Mouse (Mus musculus) heart, embryonic 15.5 days (tissue): Measurements from ENCODE around the gene Zfp606. TPM values are rescaled to one million over a fixed set of nuclear protein-coding genes. Genes with fewer than 3 reads are reported as not detected.

Experiments
- ATAC-seq: fragments of 200-750 bp; cut with Nextera tagmentation; replicated peaks from 2 replicates; pipeline ENCODE4 v1.8.0; 2017; ENCODE audit warnings: low read depth, moderate TSS enrichment; ENCODE audit not compliant: insufficient number of reproducible peaks, insufficient read depth, low FRiP score
- H3K27ac ChIP-seq: fragments of 300-500 bp; sonication (generic); 2 replicates; pipeline ENCODE4 v1.5.1; 2015; ENCODE audit warnings: mild to moderate bottlenecking, inconsistent platforms
- H3K27me3 ChIP-seq: fragments of 300-500 bp; sonication (generic); 2 replicates; pipeline ENCODE4 v1.6.1; 2015; ENCODE audit warnings: inconsistent platforms
- H3K36me3 ChIP-seq: fragments of 300-500 bp; sonication (generic); 2 replicates; pipeline ENCODE4 v1.6.1; 2015; ENCODE audit warnings: mild to moderate bottlenecking, inconsistent platforms
- H3K4me1 ChIP-seq: fragments of 300-500 bp; sonication (generic); replicated peaks from 2 replicates; pipeline ENCODE4 v1.6.1; 2015; ENCODE audit warnings: inconsistent platforms
- H3K4me2 ChIP-seq: fragments of 300-500 bp; sonication (generic); 2 replicates; pipeline ENCODE4 v1.6.1; 2015; ENCODE audit warnings: inconsistent platforms, mild to moderate bottlenecking, moderate library complexity
- H3K4me3 ChIP-seq: fragments of 300-500 bp; sonication (generic); 2 replicates; pipeline ENCODE4 v1.5.1; 2015; ENCODE audit warnings: mild to moderate bottlenecking, inconsistent platforms
- H3K9ac ChIP-seq: fragments of 300-500 bp; sonication (generic); 2 replicates; pipeline ENCODE4 v1.6.1; 2015; ENCODE audit warnings: mild to moderate bottlenecking, inconsistent platforms
- H3K9me3 ChIP-seq: fragments of 300-500 bp; sonication (generic); replicated peaks from 2 replicates; pipeline ENCODE4 v1.6.1; 2016; ENCODE audit warnings: inconsistent platforms
- WGBS: fragments of 180-500 bp; shearing (Covaris S2); methylation state at CpG from one replicate; pipeline ENCODE4 v1.1.7; 2015; ENCODE audit warnings: mixed read lengths; 5-methylcytosine and 5-hydroxymethylcytosine counted together
- polyA plus RNA-seq: library from polyadenylated mRNA; unstranded; fragments of >200 nt; fragmentation: Nextera tagmentation; extraction: Ambion mirVana; gene quantifications from 2 replicates; pipeline ENCODE4 v1.2.1, GENCODE M21; 2015

Gene Zfp606
- polyA plus RNA-seq, result 13.6 and 14.2 TPM in 2 replicates

GRCm38 (mm10) chr7:12478158-12479008, at the start of gene Zfp606:
Gene Zfp606 (plus strand): TSS chr7:12478293.
- ATAC-seq, result peak; percentile 95
- H3K4me2 ChIP-seq, result peak within 1 kb of the TSS; percentile 63
- no peaks in the 10 kb centered on the region for H3K9me3 ChIP-seq
- H3K27ac ChIP-seq, result peak within 1 kb of the TSS; percentile 94
- peak within 1 kb of the TSS; percentile 91 for H3K4me3 ChIP-seq
- peaks cover 6% of the 10 kb centered on the region; the same call in 1 of the 2 replicates for H3K4me1 ChIP-seq
- H3K27me3 ChIP-seq, result no peaks in the 10 kb centered on the region
- H3K36me3 ChIP-seq, result peaks cover 30% of the 10 kb centered on the region
- WGBS, result under 1% methylated on average over 53 of the region's 53 CpGs
- H3K9ac ChIP-seq, result peak within 1 kb of the TSS; percentile 94

DNA sequence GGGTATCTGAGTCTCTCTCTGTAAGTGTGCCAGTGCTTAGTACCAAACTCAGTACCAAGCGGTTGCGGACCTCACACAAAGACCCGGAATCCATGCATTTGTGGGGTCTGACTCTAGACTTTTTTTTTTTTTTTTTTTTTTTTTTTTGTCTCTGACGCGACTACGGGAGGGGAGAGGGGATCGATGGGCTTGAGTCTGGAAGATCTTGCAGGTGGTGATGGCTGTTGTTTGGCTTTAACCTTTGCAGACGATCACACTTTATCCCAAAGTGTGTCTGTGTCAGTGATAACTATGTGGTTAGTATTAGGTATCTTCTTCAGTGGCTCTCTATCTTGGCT, 885 bp downstream of the Zfp606 start:
- peaks cover 36% of the 10 kb centered on the region for H3K36me3 ChIP-seq
- no peak for ATAC-seq

DNA sequence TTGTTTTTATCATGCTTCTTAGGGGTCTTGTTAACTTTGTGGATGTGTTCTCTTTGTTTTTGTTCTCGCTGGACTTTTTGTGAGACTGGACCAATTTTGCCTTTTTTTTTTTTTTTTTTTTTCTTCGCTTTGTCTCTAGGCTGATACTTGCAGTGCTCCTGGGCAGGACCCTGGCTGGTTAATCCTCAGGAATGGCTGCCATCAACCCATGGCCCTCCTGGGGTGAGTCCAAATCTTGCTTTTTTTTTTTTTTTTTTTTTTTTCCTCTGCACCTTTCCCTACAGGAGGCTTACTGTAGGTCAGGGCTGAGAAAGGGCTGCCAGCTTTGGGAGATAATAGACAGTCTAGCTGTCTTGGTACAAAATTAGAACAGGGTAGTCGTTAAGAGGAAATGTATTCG, 1.4 kb downstream of the Zfp606 start:
- no peaks in the 10 kb centered on the region for H3K27me3 ChIP-seq
- H3K4me1 ChIP-seq, result peaks cover 6% of the 10 kb centered on the region; the same call in 1 of the 2 replicates
- H3K4me2 ChIP-seq, result peak overlapping the region; percentile 63
- 0 out of 2 replicates have a peak overlapping the region, but pooled peaks have one; percentile 94 for H3K9ac ChIP-seq
- no peak for ATAC-seq
- no peaks in the 10 kb centered on the region for H3K9me3 ChIP-seq
- WGBS, result 56% methylated on average over 4 of the region's 4 CpGs
- peaks cover 41% of the 10 kb centered on the region for H3K36me3 ChIP-seq
- H3K27ac ChIP-seq, result no peak overlapping the region
- H3K4me3 ChIP-seq, result peak overlapping the region; percentile 91

More for the DNA sequence above, 885 bp downstream of the Zfp606 start:
- Histone ChIP-seq H3K4me3 (peak overlapping the region; percentile 91), H3K9me3 (no peaks in the 10 kb centered on the region), H3K27ac (peak overlapping the region; percentile 94; the same call in 1 of the 2 replicates), H3K4me2 (peak overlapping the region; percentile 63), H3K4me1 (peaks cover 6% of the 10 kb centered on the region; the same call in 1 of the 2 replicates), H3K9ac (peak overlapping the region; percentile 94), H3K27me3 (no peaks in the 10 kb centered on the region)
- WGBS, result 2% methylated on average over 8 of the region's 8 CpGs

DNA sequence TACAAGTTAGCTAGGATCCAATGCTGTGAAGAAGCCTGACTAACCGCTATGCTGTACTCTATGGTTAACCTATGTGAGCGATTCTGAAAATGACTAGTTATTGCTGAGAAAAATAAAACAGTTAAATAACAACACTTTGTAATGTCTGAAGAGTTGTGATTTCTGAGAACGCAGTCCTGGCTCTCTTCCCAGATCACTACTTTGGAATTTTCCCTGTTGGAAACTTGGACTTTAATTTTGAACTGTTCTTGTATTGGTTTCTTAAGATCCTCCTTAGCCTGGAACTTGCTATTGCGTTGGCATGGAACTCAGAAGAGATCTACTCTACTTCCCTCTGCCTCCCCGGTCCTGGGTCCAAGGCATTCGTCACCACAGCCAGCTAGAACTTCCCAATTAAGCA, 5.7 kb downstream of the Zfp606 start:
- no peaks in the 10 kb centered on the region for H3K27me3 ChIP-seq
- H3K9me3 ChIP-seq, result peaks cover 3% of the 10 kb centered on the region; the same call in 1 of the 2 replicates
- H3K9ac ChIP-seq, result no peak overlapping the region
- no peak overlapping the region for H3K27ac ChIP-seq
- no peak overlapping the region for H3K4me3 ChIP-seq
- ATAC-seq, result no peak
- 96% methylated on average over 6 of the region's 6 CpGs for WGBS
- H3K36me3 ChIP-seq, result peaks cover 84% of the 10 kb centered on the region
- H3K4me2 ChIP-seq, result no peak overlapping the region
- peaks cover 6% of the 10 kb centered on the region; the same call in 1 of the 2 replicates for H3K4me1 ChIP-seq

DNA sequence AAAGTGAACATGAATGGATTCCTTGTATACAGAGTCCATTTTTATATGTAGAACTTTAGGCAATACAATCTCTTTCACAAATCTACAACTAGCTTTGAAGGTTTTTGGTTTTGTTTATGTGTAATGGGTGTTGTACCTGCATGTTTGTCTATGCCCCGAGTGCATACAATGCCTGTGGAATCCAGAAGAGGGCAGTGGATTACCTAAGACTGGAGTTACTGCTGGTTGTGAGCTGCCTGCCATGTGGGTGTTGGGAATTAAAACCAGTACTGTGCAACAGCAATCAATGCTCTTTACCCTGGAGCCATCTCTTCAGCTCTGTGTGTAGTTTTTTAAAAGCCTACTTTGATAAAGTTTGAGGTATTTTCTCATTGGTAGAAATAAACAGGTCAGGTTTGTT, 7.9 kb downstream of the Zfp606 start:
- no peak for ATAC-seq
- 93% methylated on average over 1 of the region's 1 CpGs for WGBS
- Histone ChIP-seq H3K27me3 (no peaks in the 10 kb centered on the region), H3K27ac (no peak overlapping the region), H3K9ac (no peak overlapping the region), H3K9me3 (peaks cover 18% of the 10 kb centered on the region), H3K4me1 (no peaks in the 10 kb centered on the region), H3K36me3 (peaks cover 97% of the 10 kb centered on the region), H3K4me3 (no peak overlapping the region), H3K4me2 (no peak overlapping the region)

- Histone ChIP-seq H3K4me3 (no peak overlapping the region), H3K27me3 (no peaks in the 10 kb centered on the region), H3K9me3 (peaks cover 25% of the 10 kb centered on the region), H3K27ac (no peak overlapping the region), H3K36me3 (peaks cover 97% of the 10 kb centered on the region), H3K9ac (no peak overlapping the region), H3K4me1 (no peaks in the 10 kb centered on the region), H3K4me2 (no peak overlapping the region)
- no peak for ATAC-seq
Measured at GRCm38 (mm10) chr7:12486691-12487090, 8.6 kb downstream of the Zfp606 start.

DNA sequence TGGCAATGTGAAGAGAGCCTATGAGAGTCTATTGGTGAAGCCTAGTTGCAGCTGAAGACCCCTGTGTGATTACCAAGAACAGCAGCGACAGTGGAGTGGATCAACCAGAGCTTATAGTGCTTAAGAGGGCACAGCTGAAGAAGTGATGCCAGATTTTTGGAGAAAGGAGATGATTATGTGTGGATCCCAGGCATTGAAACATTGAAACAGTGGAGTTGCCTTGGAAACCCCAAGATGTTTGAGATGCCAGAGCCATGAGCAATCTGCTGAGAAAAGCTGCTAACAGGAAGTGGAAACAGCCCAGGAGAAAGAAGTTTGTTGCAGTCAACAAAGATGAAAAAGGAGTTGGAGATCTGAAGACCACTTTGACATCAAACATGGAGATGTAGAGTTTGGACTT, 32.8 kb downstream of the Zfp606 start:
- Histone ChIP-seq H3K9me3 (no peaks in the 10 kb centered on the region), H3K9ac (no peak overlapping the region)

GRCm38 (mm10) chr7:12512217-12512616, 34.1 kb downstream of the Zfp606 start, which contains the start of gene 2900092C05Rik:
Gene 2900092C05Rik (plus strand): TSS chr7:12512517.
- WGBS, result 44% methylated on average over 2 of the region's 2 CpGs
- H3K4me3 ChIP-seq, result no peak within 1 kb of the TSS

More for the DNA sequence above, 32.8 kb downstream of the Zfp606 start:
- Histone ChIP-seq H3K4me2 (no peak overlapping the region), H3K36me3 (no peaks in the 10 kb centered on the region), H3K4me1 (no peaks in the 10 kb centered on the region), H3K4me3 (no peak overlapping the region), H3K27me3 (no peaks in the 10 kb centered on the region), H3K27ac (no peak overlapping the region)
- ATAC-seq, result no peak
- 63% methylated on average over 1 of the region's 1 CpGs for WGBS

More at GRCm38 (mm10) chr7:12512217-12512616, 34.1 kb downstream of the Zfp606 start, which contains the start of gene 2900092C05Rik:
- Histone ChIP-seq H3K4me1 (no peaks in the 10 kb centered on the region), H3K36me3 (no peaks in the 10 kb centered on the region), H3K4me2 (no peak within 1 kb of the TSS), H3K27ac (no peak within 1 kb of the TSS), H3K9me3 (no peaks in the 10 kb centered on the region), H3K9ac (no peak within 1 kb of the TSS), H3K27me3 (no peaks in the 10 kb centered on the region)
- ATAC-seq, result no peak

Other genes starting within 250 kb of the Zfp606 start
- gene Vmn1r81, start 210.0 kb upstream of the Zfp606 start, polyA plus RNA-seq, result not detected in 2 replicates
- not detected in 2 replicates for gene Vmn1r82, start 177.9 kb upstream of the Zfp606 start, polyA plus RNA-seq
- not detected in 2 replicates for gene Vmn1r83, start 148.8 kb upstream of the Zfp606 start, polyA plus RNA-seq
- gene Vmn1r84, start 109.0 kb upstream of the Zfp606 start, polyA plus RNA-seq, result not detected in 2 replicates
- gene Zfp551, start 55.5 kb upstream of the Zfp606 start, polyA plus RNA-seq, result 2.2 and 2.7 TPM in 2 replicates
- not detected in 2 replicates for gene 2900092C05Rik, start 34.2 kb downstream of the Zfp606 start, polyA plus RNA-seq
- gene Vmn2r53, start 130.5 kb downstream of the Zfp606 start, polyA plus RNA-seq, result 0.03 TPM in 1 of 2 replicates, not detected in the other
- not detected in 2 replicates for gene Vmn2r54, start 162.0 kb downstream of the Zfp606 start, polyA plus RNA-seq
- gene Vmn2r55, start 206.7 kb downstream of the Zfp606 start, polyA plus RNA-seq, result not detected in 2 replicates